Mouse (Mus musculus) macrophage (primary cell): ENCODE results near the gene Rras. TPM values are rescaled to one million over a fixed set of nuclear protein-coding genes. Genes with fewer than 3 reads are reported as not detected.

Source experiments
- H3K27ac ChIP-seq: fragments of 350-480 bp; formaldehyde crosslinking; 2 replicates; pipeline ENCODE4 v1.9.0; 2021
- H3K36me3 ChIP-seq: fragments of 350-480 bp; formaldehyde crosslinking; 2 replicates; pipeline ENCODE4 v1.9.0; 2021; ENCODE audit errors: inconsistent target
- H3K4me3 ChIP-seq: fragments of 350-480 bp; formaldehyde crosslinking; 2 replicates; pipeline ENCODE4 v1.9.0; 2021; ENCODE audit errors: inconsistent target
- H3K79me2 ChIP-seq: fragments of 350-480 bp; formaldehyde crosslinking; 2 replicates; pipeline ENCODE4 v1.9.0; 2021; ENCODE audit errors: inconsistent target
- WGBS: methylation state at CpG from one replicate; pipeline ENCODE4 v1.1.7; 2026; ENCODE audit warnings: inconsistent platforms; ENCODE audit not compliant: missing documents; 5-methylcytosine and 5-hydroxymethylcytosine counted together
- polyA plus RNA-seq: library from polyadenylated mRNA; stranded (reverse); fragments of 250-400 nt; gene quantifications from 3 replicates; pipeline ENCODE4 v1.2.4, GENCODE M21; 2018; ENCODE audit warnings: inconsistent platforms

The Rras gene
- polyA plus RNA-seq, 1 experiment from 2014 or later = 29.9 TPM

DNA sequence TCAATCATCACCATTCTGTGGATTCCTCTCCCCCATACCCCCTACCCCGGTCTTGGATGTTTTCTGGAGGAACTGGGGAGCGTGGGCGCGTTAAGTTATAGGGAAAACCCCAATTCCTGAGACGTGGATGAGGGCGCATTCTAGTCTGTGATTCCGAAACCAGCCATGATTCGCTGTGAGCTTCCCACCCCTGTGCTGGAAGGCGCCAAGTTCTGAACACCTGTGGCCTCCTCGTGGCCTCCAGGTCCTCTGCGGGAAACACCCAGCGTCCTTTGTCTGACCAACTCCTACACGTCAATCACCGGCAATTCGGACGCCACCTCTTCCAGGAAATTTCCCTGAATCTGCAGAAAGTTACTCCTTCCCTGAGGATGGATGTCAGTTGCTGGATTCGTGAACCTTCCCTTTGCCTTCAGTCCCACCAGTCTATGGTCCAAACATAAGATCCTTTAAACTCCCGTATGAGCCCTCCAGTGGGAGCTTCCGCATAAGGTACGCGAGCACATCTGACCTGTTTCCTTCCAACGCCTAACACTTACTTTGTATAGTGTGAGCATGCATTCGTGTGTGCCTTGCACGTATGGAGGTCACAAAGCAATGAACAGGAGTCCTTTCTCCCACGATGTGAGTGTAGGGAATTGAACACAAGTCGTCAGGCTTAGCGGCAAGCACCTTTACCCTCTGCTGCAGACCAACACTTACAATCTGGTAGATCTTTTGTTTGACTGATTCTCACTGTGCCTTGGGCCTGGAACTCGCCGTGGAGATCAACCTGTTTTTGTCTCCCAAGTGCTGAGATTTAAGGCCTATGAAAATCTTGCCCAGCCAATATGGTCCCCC is 30.7 kb upstream of the Rras start:
- H3K27ac ChIP-seq = peak overlapping the region; percentile 48
- peak overlapping the region; percentile 60 for H3K4me3 ChIP-seq
- H3K79me2 ChIP-seq = peaks cover 21% of the 10 kb centered on the region
- under 1% methylated on average over 29 of the region's 29 CpGs for WGBS
- H3K36me3 ChIP-seq = peaks cover 11% of the 10 kb centered on the region; the same call in 1 of the 2 replicates

DNA sequence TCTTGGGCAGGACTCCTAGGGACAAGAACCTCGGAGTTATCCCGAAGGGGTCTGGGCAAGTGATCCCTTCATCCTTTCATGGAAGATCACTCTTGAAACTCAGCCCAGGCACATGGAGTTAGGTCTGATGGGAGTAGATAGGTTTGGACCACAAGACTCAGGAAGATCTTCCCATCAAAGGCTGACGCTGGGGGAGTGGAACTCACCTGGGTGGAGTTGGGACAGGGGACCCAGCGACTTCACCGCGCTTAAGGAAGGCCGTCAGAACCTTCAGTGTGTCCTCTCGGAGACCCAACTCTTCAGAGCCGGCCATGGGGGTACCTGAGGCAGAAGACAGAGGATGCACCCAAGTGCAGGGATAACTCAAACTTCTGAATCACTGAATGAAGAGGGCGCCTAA is 21.1 kb upstream of the Rras start:
- Histone ChIP-seq H3K27ac (peak overlapping the region; percentile 84), H3K79me2 (peaks cover 36% of the 10 kb centered on the region), H3K36me3 (peaks cover 33% of the 10 kb centered on the region), H3K4me3 (peak overlapping the region; percentile 93)
- WGBS = 11% methylated on average over 10 of the region's 10 CpGs

DNA sequence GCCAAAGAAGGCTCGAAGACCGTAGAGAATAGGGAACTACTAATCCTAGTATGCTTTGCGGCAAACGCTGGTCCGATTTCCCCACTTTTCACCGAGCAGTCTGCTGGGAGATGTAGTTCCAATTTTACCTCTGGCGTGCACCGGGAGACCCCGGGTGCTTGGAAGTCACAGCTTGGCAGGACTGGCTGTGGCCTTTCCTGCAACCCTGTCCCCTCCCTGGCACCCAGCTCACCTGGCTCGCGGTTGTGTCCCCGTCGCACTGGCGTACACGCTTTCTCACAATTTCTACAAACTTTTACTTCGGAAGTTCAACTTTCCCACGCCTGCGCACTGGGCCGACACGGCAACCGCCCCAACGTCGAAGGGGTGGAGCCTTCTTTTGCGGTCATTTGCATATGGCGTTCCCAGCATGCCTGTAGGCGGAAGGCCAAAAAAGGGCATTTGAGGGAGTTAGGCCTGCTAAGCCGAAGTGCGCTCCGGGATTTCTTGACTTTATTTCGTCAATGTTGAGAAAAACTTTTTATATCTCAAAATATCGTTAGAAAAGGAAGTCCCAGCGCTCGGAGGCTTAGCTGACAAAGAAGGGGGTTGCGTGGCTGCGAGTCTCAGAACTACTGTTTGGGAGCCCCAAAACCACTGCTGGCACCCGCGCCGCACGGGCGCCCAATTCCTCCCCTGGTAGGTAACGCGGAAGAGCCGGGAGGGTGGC is 20.4 kb upstream of the Rras start, which contains the start of gene Irf3:
Gene Irf3 (plus strand): TSS at position 418 of the 709 bp plus-strand sequence.
- Histone ChIP-seq H3K79me2 (peaks cover 42% of the 10 kb centered on the region), H3K4me3 (peak within 1 kb of the TSS; percentile 93), H3K27ac (peak within 1 kb of the TSS; percentile 84), H3K36me3 (peaks cover 38% of the 10 kb centered on the region)
- under 1% methylated on average over 43 of the region's 43 CpGs for whole genome bisulfite sequencing

DNA sequence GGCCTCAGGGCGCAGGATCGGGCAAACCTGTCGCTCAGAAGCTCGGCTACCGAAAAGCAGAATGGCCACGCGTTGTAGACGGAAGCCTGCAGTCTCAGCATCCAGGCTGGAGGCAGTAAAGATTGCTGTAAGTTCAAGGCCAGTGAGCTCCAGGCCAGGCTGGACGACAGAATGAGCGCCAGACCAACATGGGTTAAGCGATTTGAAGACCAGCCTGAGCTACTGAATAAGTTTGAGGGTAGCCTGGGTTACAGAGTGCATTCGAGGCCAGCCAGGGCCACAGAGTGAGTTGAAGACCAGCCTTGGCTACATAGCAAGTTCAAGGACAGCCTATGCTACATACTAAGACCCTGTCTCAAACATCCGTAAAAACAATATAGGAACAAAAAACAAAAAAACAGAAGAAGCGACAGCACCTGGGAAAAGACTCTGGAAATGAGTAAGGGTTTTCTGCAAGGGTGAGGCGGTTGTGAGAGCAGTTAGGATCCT is 19.8 kb upstream of the Rras start:
- Histone ChIP-seq H3K27ac (peak overlapping the region; percentile 84), H3K79me2 (peaks cover 42% of the 10 kb centered on the region), H3K4me3 (peak overlapping the region; percentile 93), H3K36me3 (peaks cover 44% of the 10 kb centered on the region)
- WGBS = under 1% methylated on average over 15 of the region's 15 CpGs

DNA sequence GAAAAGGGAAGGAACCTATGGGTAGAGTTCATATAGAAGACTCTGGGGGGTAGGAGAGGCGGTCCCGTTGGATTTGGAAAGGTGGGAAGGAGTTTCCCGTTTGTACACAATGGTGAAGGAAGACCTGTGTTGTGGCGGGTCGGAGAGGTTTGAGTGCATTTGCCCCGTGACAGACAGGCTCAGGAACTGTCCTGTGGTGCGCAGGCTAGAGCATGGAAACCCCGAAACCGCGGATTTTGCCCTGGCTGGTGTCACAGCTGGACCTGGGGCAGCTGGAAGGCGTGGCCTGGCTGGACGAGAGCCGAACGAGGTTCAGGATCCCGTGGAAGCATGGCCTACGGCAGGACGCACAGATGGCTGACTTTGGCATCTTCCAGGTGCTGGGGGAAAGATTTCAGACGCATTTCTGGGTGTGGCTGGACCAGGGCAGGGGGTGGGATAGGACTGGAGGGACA is 19.2 kb upstream of the Rras start, which contains the start of gene Bcl2l12:
Gene Bcl2l12 (minus strand): TSS at position 212 of the 455 bp plus-strand sequence.
- under 1% methylated on average over 18 of the region's 18 CpGs for WGBS
- peak within 1 kb of the TSS; percentile 93 for H3K4me3 ChIP-seq
- H3K27ac ChIP-seq = peak within 1 kb of the TSS; percentile 84
- peaks cover 44% of the 10 kb centered on the region for H3K36me3 ChIP-seq
- H3K79me2 ChIP-seq = peaks cover 42% of the 10 kb centered on the region

DNA sequence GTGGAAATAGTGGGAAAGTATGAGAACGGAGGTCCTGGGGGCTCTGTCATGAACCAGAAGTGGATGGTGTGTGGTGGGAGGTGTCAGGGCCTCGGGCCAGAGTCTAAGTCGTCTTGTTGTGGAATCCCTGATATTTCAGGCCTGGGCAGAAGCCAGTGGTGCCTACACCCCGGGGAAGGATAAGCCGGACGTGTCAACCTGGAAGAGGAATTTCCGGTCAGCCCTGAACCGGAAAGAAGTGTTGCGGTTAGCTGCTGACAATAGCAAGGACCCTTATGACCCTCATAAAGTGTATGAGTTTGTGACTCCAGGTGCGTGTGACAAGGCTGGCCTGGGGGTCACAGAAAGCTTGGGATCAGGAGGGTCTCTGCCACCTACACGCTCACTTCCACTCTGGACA is 18.0 kb upstream of the Rras start:
- H3K79me2 ChIP-seq = peaks cover 42% of the 10 kb centered on the region
- no peak overlapping the region for H3K4me3 ChIP-seq
- peaks cover 48% of the 10 kb centered on the region for H3K36me3 ChIP-seq
- 94% methylated on average over 11 of the region's 11 CpGs for WGBS
- H3K27ac ChIP-seq = no peak overlapping the region

DNA sequence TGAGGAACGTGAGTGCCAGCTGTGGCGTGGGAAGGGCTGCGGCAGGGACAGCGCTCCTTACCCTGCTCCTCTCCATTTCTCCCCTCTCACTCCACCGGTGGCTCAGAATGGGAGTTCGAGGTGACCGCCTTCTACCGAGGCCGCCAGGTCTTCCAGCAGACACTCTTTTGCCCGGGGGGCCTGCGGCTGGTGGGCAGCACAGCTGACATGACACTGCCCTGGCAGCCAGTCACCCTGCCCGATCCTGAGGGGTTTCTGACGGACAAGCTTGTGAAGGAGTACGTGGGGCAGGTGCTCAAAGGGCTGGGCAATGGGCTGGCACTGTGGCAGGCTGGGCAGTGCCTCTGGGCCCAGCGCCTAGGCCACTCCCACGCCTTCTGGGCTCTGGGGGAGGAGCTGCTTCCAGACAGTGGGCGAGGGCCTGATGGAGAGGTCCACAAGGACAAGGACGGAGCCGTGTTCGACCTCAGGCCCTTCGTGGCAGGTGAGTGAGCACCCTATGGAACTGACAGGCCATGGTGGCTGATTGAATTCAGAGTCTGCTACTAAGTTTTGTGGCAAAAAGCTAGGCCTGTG is 17.1 kb upstream of the Rras start:
- Histone ChIP-seq H3K27ac (no peak overlapping the region), H3K4me3 (no peak overlapping the region), H3K36me3 (peaks cover 57% of the 10 kb centered on the region), H3K79me2 (peaks cover 45% of the 10 kb centered on the region)
- WGBS = 94% methylated on average over 20 of the region's 21 CpGs

DNA sequence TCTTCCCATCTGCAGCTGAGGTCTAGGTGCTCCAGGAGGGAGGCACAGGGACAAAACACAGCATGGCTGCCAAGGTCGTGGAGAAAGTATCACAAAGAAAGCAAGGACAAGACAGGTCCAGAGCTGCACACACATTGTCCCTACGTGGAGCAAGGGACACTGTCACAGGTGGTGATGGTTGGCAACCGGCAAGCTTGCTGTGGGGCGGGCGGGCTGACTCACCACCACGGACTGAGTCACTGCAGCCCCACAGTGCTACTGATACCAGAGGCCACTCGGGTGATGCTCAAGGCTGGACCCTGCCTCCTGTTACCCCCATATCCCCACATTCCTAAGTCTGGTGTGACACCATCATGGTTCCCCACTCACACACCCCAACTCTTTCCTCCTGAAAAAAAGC is 15.3 kb upstream of the Rras start:
- WGBS = 64% methylated on average over 7 of the region's 7 CpGs
- Histone ChIP-seq H3K36me3 (peaks cover 75% of the 10 kb centered on the region), H3K4me3 (no peak overlapping the region), H3K27ac (no peak overlapping the region), H3K79me2 (peaks cover 57% of the 10 kb centered on the region)

DNA sequence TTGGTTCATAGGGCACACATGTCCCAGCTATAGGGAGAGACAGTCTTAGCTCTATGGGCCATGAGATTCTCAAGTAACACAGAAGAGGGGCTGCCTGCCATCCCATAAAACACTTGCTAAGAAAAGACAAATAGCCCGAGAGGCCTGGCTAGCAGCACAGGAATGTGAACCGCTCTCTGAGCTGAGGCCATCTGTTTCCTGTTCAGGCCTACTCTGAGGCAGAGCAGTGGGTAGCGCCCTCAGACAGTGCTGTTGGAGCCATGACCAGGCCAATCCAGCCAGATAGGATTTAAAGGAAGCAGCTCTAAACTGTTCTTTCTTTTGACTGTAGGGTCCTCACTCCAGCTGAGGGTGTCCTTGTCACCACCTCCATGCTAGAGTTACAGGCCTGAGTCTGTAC is 13.2 kb upstream of the Rras start:
- 66% methylated on average over 3 of the region's 3 CpGs for WGBS
- Histone ChIP-seq H3K4me3 (no peak overlapping the region), H3K36me3 (peaks cover 85% of the 10 kb centered on the region), H3K27ac (no peak overlapping the region), H3K79me2 (peaks cover 53% of the 10 kb centered on the region)

DNA sequence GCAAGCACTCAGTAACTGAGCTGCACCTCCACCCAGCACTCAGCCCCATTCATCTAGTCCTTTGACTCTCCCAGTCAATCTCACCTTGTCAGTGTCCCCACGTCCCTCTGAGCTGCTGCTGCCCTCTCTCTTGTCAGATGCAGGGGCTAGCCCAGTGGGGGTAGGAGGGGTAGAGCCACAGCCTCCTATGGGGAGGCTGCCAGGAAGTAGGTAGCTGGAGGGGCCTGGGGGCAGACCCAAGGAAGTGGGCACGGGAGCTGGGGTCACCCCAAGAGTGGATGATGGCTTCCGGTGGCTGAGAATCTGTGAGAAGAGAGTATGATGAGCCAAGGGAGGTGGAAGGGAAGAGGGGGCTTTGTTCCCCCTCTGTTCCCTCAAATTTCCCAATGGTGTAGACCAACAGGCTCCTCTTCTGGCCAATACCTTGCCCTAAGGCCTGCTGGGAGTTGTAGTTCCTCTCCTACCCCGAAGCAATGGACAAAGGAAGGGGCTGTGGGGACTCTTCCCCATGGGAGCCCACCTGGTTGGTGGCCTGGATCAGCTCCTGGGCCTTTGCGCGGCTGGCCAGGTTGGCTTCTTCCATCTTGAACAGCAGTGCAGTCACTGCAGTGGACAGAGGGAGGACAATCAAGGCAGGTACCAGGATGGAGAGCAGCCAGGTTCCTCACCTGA is 12.3 kb upstream of the Rras start:
- Histone ChIP-seq H3K27ac (no peak overlapping the region), H3K36me3 (peaks cover 85% of the 10 kb centered on the region), H3K4me3 (no peak overlapping the region), H3K79me2 (peaks cover 53% of the 10 kb centered on the region; the same call in 1 of the 2 replicates)
- 85% methylated on average over 6 of the region's 6 CpGs for WGBS

DNA sequence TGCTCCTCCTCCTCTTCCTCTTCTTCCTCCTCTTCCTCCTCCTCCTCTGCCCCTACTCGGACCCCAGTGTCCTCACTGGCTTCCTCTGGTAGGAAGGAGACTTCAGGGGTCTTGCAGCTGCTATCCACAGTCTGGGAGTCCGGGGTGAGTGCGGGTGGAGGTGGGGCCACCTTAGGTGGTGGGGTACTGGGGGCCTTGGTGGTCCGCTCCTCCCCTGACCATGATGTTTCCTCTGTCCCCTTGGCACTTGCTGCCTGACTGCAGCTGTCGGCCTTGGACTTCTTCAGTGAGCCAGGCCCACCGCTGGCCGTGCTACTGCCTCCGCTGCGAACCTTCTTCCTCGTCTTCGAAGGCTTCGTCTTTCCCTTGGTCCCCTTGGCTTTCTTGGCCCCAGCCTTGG is 11.3 kb upstream of the Rras start:
- H3K4me3 ChIP-seq = no peak overlapping the region
- 99% methylated on average over 10 of the region's 12 CpGs for WGBS
- H3K36me3 ChIP-seq = peaks cover 83% of the 10 kb centered on the region
- H3K27ac ChIP-seq = no peak overlapping the region
- peaks cover 51% of the 10 kb centered on the region; the same call in 1 of the 2 replicates for H3K79me2 ChIP-seq

DNA sequence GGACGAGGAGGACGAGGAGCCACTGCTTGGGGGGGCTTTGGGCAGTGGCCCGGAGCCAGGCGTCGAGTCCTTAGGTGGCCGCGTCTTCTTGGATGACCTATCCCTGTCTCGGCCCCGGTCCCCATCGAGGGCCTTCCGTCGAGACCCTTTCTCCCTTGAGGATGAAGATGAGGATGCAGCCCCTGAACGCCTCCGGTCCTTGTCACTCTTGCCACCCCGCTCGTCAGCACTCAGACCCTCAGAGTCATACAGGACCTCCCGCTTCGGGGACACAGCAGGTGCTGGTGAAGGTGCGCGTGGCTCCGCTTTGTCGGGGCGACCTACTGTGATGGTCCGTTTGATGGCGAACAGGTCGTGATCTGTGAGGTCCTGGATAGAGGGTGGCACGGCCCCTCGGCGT is 10.6 kb upstream of the Rras start:
- 96% methylated on average over 29 of the region's 29 CpGs for WGBS
- H3K4me3 ChIP-seq = no peak overlapping the region
- H3K27ac ChIP-seq = no peak overlapping the region
- peaks cover 52% of the 10 kb centered on the region; the same call in 1 of the 2 replicates for H3K79me2 ChIP-seq
- peaks cover 83% of the 10 kb centered on the region for H3K36me3 ChIP-seq

DNA sequence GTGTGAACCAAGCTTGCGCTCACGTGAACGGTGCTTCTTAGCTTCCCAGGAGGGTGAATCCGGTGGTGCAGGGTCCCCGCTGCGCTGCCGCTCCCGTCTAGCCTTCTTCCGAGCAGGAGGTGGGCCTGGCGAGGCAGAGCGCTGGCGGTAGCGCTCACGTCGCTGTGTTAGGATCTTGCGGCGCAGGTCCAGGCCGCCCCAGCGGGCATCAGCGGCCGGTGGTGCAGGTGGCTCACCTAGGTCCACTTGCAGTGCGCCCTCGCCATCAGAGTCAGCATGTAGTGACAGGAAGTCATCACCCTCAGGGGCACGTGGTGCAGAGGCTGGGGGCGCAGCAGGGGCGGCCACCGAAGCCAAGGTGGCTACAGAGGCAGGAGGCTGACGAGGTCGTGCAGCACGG is 9.9 kb upstream of the Rras start:
- 98% methylated on average over 25 of the region's 30 CpGs for WGBS

DNA sequence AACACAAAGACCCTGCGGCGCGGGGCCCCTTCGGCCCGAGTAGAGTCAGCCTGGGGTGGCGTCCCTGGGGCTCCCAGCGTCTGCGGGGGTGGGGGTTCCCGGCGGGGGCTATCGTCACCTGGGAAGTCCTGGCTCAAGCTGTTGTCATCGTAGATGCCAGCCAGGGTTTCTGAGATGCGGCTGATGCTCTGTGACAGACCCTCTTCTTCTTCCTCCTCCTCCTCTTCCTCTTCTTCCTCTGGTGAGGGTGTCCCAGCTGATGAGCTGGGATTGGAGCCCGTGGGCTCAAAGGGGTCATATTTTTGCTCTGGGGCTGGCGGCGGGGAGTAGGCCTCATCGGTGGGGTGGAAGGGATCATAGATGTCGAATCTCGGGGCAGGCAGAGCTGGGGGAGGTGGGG is 9.3 kb upstream of the Rras start:
- 90% methylated on average over 16 of the region's 19 CpGs for WGBS
- Histone ChIP-seq H3K27ac (no peak overlapping the region), H3K79me2 (peaks cover 62% of the 10 kb centered on the region), H3K36me3 (peaks cover 85% of the 10 kb centered on the region), H3K4me3 (no peak overlapping the region)

More for the DNA sequence above, 9.9 kb upstream of the Rras start:
- peaks cover 83% of the 10 kb centered on the region for H3K36me3 ChIP-seq
- H3K27ac ChIP-seq = no peak overlapping the region
- peaks cover 57% of the 10 kb centered on the region for H3K79me2 ChIP-seq
- H3K4me3 ChIP-seq = no peak overlapping the region
